Mouse (Mus musculus): ENCODE measurements around the gene Olfr1225.
"Not testable (repeated sequence)": the region's sequence is repeated elsewhere in the genome, so short reads cannot be mapped to it uniquely, and the experiment has no call there.

Olfr1225 gene

GRCm38 (mm10) chr2:89174569-89174968 is at the start of gene Olfr1225:
TSS of gene Olfr1225 (minus strand) at chr2:89174669.
- DNase-seq (ENCODE audit: low read depth, low spot score): no peak

DNA sequence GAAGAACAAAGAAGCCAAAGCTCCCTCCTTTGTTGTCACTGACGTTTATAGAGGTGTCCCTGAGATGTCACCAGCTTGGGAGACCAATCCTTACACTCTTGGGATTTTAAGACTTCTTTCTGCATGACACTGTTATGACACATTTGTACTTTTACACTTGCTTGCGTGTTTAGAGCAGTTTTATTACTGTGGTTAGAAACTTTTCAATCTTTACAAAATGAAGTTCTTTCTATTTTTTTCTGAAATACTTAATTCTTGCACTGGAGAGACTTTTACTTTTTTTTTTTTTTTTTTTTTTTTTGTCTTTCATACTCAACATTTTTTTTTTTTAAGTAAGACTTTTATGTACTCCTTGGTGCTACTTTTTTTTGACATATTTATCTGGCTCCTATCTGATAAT is 25.5 kb upstream of the Olfr1225 start, which contains the start of gene Olfr1226:
Gene Olfr1226, minus strand, starts transcription at position 101 of the 400 bp plus-strand sequence.
- no peak for DNase-seq (ENCODE audit: low read depth, low spot score)

DNA sequence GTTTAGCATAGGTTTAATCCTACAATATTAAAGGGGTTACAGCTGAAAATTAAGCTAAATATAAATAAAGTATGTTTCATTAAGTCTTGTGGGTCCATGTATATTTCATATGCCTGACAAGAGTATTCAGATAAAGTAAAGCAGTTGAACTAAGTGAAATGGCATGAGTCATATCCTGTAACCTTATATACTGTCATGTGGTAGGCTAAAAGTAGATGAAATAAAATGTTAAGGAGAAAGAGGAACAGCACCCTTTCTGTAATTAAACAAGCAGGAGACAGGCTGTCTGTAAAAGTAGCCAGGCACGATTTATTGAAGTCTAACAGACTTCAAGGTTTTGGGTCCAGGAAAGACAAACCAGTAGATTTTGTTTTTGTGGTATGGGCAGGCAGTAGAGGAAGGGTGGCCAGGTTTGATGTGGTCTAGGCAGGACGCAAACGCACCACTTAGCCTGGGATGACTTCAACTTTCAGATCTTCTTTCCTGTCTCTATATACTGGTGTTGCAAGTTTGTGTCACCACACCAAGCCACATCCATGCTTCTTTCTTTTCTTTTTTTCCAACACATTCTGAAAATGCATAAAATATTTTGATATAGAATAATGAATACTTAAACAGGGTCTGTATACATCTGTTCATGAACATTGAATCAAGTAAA is 22.0 kb upstream of the Olfr1225 start:
- DNase-seq (ENCODE audit: low read depth, low spot score): no peak

DNA sequence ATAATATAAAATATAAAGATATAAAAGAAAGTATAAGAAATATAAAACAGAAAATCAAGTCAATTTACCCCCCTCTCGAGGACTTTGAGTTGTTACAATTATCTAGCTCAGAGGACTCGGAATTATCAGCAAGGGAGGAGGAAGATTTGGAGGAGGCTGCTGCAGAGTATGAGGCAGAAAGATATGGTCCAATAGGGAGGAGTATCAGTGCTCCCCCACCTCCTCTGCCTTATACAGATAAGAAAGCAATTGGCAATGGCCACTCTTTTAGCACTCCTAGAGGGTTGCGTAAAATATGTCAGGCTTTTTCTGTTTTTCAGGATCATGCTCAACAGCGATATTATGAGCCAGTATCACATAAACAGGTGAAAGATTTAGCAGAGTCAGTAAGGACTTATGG is 9.8 kb downstream of the Olfr1225 start:
- not testable (repeated sequence) for DNase-seq (ENCODE audit: low read depth, low spot score)

DNA sequence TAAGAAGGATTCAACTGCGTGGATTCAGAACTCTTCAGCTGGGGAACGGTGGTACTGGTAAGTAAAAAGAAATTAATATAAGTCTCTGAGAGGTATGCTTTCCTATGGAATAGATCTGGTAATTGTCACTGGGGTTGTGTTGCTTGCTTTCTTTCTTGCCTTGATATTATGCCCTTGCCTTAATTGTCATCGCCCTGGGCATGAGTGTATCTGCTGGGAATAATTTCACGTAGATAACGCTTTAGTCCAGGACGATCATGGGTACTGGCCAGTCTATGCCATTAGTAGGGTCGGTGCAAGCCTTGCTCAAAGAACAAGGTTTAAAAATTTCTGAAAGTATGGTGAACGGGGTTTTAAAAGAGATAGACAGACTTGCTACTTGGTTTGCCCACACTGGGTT is 10.5 kb downstream of the Olfr1225 start, which contains the start of gene Olfr1224-ps1:
Gene Olfr1224-ps1, minus strand, starts transcription at position 101 of the 400 bp plus-strand sequence.
- DNase-seq (ENCODE audit: low read depth, low spot score): not testable (repeated sequence)

DNA sequence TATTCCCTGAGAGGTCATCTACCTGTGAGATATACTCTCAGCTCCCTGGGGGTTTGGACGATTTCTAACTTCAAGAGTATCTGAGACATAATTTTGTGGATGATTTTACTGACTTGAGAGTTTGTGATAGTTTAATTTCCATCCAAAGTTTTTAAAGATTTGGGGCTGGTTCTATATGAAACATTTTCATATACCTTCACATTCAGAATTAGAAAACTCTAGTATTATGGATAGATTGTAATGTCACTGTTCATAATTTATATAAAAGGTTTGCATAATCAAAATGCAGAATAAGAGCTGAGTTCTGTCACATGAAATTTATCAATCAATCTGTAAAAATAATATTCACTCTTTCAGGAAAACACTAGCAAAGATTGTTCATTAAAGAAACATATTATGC is 23.0 kb downstream of the Olfr1225 start, which contains the start of gene Olfr1223:
Gene Olfr1223, minus strand, starts transcription at position 101 of the 400 bp plus-strand sequence.
- no peak for DNase-seq (ENCODE audit: low read depth, low spot score)

- DNase-seq (ENCODE audit: low read depth, low spot score): no peak
These were observed 41.5 kb downstream of the Olfr1225 start, which contains the start of gene Olfr1222 for GRCm38 (mm10) chr2:89132954-89133353. TSS of gene Olfr1222 (minus strand) at chr2:89133054.

All from retina, postnatal 7 days (tissue).